Mouse (Mus musculus): ENCODE results near the gene Eml1.

- no peak for TF ChIP-seq CTCF (IDR thresholded peaks at IDR 0.05; ENCODE audit: low read depth, low read length)
- TF ChIP-seq POLR2A (IDR thresholded peaks at IDR 0.05; ENCODE audit: insufficient read depth, low read length), result no peak
Observed at GRCm38 (mm10) chr12:108333895-108334445, 36.8 kb upstream of the Eml1 start, which contains the start of gene Cyp46a1.

Data from ES-Bruce4 (cell line).